Mouse (Mus musculus): ENCODE measurements around the gene Cstf3. TPM values are rescaled to one million over a fixed set of nuclear protein-coding genes. Genes with fewer than 3 reads are reported as not detected.
"Not testable (repeated sequence)": the region's sequence is repeated elsewhere in the genome, so short reads cannot be mapped to it uniquely, and the experiment has no call there.

The Cstf3 gene
- 37.7 and 41.5 TPM in 2 replicates for polyA plus RNA-seq (2012; rRNA removed)

DNA sequence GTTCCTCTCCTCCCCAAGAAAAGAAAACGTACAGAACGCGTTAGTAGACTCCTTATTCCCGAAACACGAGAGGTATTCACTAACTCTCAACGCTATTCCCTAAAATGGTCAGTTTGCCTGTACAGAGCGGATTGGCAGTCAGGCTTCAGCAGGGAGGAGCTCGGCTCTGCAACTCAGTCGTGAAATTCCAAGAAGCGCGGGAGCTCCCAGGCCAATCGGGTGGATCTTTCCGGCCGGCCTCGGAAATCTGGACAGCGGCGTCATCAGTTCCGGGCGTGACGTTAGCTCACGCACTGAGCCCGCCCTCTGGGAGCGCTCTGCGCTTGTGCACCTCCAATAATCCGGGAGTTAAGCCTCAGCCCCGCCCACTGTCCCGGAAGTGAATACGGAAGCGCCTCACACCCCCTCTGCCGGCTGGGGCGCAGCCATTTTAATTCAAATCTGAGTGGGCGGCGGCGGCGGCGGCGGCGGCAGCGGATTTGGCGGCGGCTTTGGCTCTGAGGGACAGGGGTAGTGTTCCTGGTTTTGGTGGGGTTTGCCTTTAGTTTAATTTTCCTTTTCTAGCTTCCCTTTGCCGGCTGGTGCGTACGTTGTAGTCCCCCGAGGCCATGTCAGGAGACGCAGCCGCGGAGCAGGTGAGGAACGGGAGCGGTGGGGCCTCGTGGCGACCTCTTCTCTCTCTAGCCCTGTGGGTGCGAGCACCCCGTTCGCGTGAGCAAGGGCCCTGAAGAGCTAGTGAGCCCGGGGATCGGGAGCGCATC is at the start of gene Cstf3:
Cstf3 (plus strand) TSS at position 456 of the 761 bp plus-strand sequence.
- Histone ChIP-seq H3K27ac (ENCODE audit: insufficient read depth, low read length) (peak within 1 kb of the TSS; percentile 89), H3K4me3 (ENCODE audit: insufficient read depth, low read length) (peak within 1 kb of the TSS; percentile 99), H3K4me1 (ENCODE audit: control insufficient read depth, insufficient read depth, low read length) (peaks cover 5% of the 10 kb centered on the region; the same call in 1 of the 2 replicates)
- TF ChIP-seq CTCF (IDR thresholded peaks at IDR 0.05; ENCODE audit: extremely low read depth, insufficient read depth, low read length) (no peak), POLR2A (IDR thresholded peaks at IDR 0.05; ENCODE audit: extremely low read depth, insufficient read depth, low read length) (peak; percentile 33; the same call in 1 of the 2 replicates)

DNA sequence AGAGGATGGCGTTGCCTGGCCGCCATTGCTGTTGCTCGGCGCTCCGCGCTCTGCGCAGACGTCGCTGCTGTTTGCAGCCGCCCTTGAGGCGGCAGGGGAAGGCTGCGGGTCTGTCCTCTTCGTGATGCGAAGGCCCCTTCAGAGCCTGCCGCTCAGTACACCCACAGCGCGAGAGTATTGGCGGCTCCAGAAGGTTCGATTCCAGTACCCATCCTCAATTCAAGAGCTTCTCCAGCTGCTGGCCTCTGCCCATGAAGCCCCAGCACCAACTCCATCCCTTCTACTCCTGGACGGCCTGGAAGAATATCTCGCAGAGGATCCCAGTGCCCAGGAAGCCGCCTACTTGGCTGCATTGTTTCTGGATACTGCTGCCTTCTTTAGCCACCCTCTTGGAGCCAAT is 33.6 kb upstream of the Cstf3 start:
- not testable (repeated sequence) for H3K4me1 ChIP-seq (ENCODE audit: control insufficient read depth, insufficient read depth, low read length); H3K27ac ChIP-seq (ENCODE audit: insufficient read depth, low read length); H3K4me3 ChIP-seq (ENCODE audit: insufficient read depth, low read length)

DNA sequence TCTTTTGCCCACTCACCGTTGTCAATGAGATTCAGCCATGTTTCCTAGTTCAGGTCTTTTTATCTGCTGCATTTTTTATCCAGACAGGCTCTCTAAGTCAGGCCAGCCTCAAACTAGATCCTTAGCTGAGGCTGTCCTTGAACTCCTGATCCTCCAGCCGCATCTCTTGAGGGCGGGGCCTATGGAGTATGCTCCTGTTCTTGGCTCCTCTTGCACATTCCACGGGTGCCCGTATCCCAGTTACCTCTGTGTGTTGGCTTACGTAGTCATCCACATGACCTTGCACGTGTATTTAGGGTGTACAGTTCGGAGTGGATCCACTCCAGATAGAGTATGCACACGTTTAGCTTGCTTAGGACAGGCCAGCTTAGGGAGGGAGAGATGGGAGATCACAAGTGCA is 32.6 kb upstream of the Cstf3 start:
- TF ChIP-seq POLR2A (IDR thresholded peaks at IDR 0.05; ENCODE audit: extremely low read depth, insufficient read depth, low read length) (no peak), CTCF (IDR thresholded peaks at IDR 0.05; ENCODE audit: extremely low read depth, insufficient read depth, low read length) (no peak)
- Histone ChIP-seq H3K4me1 (ENCODE audit: control insufficient read depth, insufficient read depth, low read length) (peaks cover 1% of the 10 kb centered on the region; the same call in 1 of the 2 replicates), H3K27ac (ENCODE audit: insufficient read depth, low read length) (no peak overlapping the region), H3K4me3 (ENCODE audit: insufficient read depth, low read length) (no peak overlapping the region)

DNA sequence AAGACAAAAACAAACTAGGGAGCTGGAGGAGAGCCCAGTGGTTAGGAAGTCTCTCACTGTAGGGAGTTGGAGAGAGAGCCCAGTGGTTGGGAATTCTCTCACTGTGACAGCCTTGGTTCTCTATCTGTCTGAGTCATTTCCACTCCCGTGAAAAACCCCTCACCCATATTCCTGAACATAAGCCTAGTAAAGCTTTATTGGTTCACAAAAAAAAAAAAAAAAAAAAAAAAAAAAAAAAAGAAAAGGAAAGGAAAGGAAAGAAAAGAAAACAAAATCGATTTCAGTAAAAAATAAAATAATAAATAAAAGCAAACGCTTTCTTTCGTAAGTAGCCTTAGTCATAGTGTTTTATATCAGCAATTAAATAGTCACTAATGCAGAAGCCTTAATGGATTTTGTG is 32.0 kb upstream of the Cstf3 start:
- Histone ChIP-seq H3K4me1 (ENCODE audit: control insufficient read depth, insufficient read depth, low read length) (peaks cover 1% of the 10 kb centered on the region; the same call in 1 of the 2 replicates), H3K27ac (ENCODE audit: insufficient read depth, low read length) (no peak overlapping the region), H3K4me3 (ENCODE audit: insufficient read depth, low read length) (no peak overlapping the region)
- no peak for TF ChIP-seq CTCF (IDR thresholded peaks at IDR 0.05; ENCODE audit: extremely low read depth, insufficient read depth, low read length)
- no peak for TF ChIP-seq POLR2A (IDR thresholded peaks at IDR 0.05; ENCODE audit: extremely low read depth, insufficient read depth, low read length)

DNA sequence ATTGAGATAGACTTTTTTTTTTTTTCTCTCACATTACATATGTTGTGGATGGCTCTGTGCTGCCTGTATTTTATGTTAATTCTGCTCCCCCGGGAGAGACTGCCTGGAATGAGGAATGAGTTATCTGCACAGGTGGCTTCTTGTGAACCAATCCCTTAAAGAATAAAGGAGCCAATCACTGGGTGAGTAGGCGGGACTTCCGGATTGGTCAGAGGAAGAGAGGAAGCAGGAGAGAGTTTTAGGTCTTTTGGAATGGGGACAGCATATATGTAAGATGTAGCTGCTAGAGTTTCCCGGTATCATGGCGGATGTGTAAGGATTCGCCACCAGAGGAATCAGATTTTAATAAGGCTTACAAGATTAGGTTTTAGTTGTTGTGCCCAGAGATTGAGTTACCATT is 31.4 kb upstream of the Cstf3 start:
- TF ChIP-seq CTCF (IDR thresholded peaks at IDR 0.05; ENCODE audit: extremely low read depth, insufficient read depth, low read length) (no peak), POLR2A (IDR thresholded peaks at IDR 0.05; ENCODE audit: extremely low read depth, insufficient read depth, low read length) (no peak)
- Histone ChIP-seq H3K27ac (ENCODE audit: insufficient read depth, low read length) (no peak overlapping the region), H3K4me3 (ENCODE audit: insufficient read depth, low read length) (no peak overlapping the region), H3K4me1 (ENCODE audit: control insufficient read depth, insufficient read depth, low read length) (peaks cover 1% of the 10 kb centered on the region; the same call in 1 of the 2 replicates)

DNA sequence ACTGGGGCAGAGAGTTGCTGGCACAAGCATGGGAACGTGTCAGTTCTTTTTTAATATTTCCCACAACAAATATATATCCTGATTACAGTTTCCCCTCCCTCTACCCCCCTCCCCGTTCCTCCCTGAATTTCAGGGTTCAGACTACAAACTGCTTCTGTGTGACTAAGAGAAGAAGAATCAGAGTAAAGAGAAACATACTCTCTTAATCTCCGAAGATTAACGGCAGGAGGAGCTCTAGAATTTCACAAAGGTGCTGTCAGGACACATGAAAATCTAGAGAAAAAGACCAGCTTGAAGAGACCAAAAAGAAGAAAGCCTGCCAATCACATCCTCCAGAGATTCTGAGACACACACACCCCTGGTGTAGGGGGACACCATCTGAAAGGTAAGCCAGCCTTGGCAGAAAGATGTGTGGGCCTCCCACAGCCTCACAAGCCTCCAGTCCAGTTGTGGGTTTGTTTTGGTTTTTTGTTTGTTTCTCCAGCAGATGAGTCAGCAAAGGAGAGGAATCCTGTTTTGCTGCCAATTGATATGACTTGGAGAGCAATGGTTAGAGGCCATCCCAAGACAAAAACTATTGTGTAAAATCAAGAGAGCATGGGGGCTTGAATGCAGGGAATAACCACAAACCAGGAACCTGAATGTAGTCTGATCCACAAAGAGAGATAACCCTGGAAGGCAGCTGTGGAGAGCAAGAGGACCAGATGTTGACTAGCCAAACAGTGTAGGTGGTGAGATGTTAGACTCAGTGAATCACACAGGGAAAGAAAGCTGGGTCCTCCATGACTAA is 30.5 kb upstream of the Cstf3 start:
- Histone ChIP-seq H3K27ac (ENCODE audit: insufficient read depth, low read length) (no peak overlapping the region), H3K4me3 (ENCODE audit: insufficient read depth, low read length) (no peak overlapping the region), H3K4me1 (ENCODE audit: control insufficient read depth, insufficient read depth, low read length) (peaks cover 1% of the 10 kb centered on the region; the same call in 1 of the 2 replicates)
- no peak for TF ChIP-seq CTCF (IDR thresholded peaks at IDR 0.05; ENCODE audit: extremely low read depth, insufficient read depth, low read length)
- TF ChIP-seq POLR2A (IDR thresholded peaks at IDR 0.05; ENCODE audit: extremely low read depth, insufficient read depth, low read length), result no peak

DNA sequence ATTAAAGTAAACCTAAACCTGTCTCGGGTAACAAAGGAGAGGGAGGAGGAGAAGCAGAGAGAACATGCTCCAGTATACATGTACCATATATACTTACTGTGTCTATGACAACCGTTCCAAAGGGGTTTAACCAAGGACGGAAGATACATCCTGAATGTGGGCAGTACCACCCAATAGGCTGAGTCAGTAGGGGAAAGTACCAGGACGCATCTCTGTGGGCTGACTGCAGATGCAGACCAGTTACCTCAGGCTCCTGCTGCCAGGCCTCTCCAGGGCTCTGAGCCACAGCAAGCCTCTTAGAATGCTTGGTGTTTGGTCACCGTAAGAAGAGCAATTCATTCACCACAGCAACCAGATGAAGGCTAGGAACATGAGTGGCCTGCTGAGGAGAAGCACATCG is 28.9 kb upstream of the Cstf3 start:
- H3K27ac ChIP-seq (ENCODE audit: insufficient read depth, low read length), result no peak overlapping the region

DNA sequence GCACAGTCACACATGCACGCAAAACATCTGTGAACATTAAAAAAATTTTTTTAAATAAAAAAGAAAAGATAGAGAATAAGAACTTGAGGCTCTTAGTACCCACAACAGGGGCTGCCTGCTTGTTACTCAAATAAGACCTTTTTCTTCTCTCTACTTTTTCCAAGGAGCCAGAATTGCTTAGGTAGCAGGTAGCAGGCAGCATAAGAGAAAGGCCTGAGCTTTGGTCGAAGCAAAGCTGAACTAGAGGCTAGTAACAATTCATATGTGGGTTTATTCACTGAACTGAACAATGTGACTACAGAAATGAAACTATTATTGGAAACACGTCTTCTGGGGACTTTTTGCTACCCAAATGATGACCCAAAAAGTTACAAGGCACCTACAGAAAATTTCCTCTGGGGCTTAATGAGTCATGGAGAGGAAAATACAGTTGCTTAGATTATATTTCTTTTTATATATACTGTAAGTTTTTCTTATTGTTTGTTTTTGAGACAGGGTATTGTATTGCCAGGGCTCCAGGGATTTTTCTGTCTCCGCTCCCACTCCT is 28.3 kb upstream of the Cstf3 start:
- H3K4me1 ChIP-seq (ENCODE audit: control insufficient read depth, insufficient read depth, low read length), result peaks cover 1% of the 10 kb centered on the region; the same call in 1 of the 2 replicates
- TF ChIP-seq POLR2A (IDR thresholded peaks at IDR 0.05; ENCODE audit: extremely low read depth, insufficient read depth, low read length), result no peak
- TF ChIP-seq CTCF (IDR thresholded peaks at IDR 0.05; ENCODE audit: extremely low read depth, insufficient read depth, low read length), result no peak
- no peak overlapping the region for H3K4me3 ChIP-seq (ENCODE audit: insufficient read depth, low read length)
- no peak overlapping the region for H3K27ac ChIP-seq (ENCODE audit: insufficient read depth, low read length)

More for the DNA sequence above, 28.9 kb upstream of the Cstf3 start:
- no peak for TF ChIP-seq CTCF (IDR thresholded peaks at IDR 0.05; ENCODE audit: extremely low read depth, insufficient read depth, low read length)
- TF ChIP-seq POLR2A (IDR thresholded peaks at IDR 0.05; ENCODE audit: extremely low read depth, insufficient read depth, low read length), result no peak
- H3K4me3 ChIP-seq (ENCODE audit: insufficient read depth, low read length), result no peak overlapping the region
- peaks cover 1% of the 10 kb centered on the region; the same call in 1 of the 2 replicates for H3K4me1 ChIP-seq (ENCODE audit: control insufficient read depth, insufficient read depth, low read length)

DNA sequence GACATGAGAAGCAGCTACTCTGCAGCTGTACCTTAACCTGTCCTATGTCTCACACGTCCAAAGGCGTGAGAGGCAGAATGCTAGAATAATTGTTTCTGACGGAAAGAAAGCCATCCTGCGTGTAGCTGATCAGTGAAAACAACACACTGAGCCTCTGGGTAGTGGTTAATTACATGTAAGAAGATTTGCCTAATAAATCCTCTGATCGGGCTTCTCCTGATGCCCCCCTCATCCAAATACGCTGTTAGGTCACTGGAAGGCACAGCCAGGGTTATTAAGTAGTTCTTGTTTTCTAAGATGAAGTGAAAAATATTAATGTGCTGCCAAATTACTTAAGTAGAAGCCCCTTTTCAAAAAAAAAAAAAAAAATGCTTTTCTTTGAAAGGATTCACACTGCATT is 18.3 kb upstream of the Cstf3 start:
- no peak overlapping the region for H3K4me3 ChIP-seq (ENCODE audit: insufficient read depth, low read length)
- H3K27ac ChIP-seq (ENCODE audit: insufficient read depth, low read length), result no peak overlapping the region
- TF ChIP-seq POLR2A (IDR thresholded peaks at IDR 0.05; ENCODE audit: extremely low read depth, insufficient read depth, low read length) (no peak), CTCF (IDR thresholded peaks at IDR 0.05; ENCODE audit: extremely low read depth, insufficient read depth, low read length) (no peak)
- H3K4me1 ChIP-seq (ENCODE audit: control insufficient read depth, insufficient read depth, low read length), result peaks cover 1% of the 10 kb centered on the region; the same call in 1 of the 2 replicates

All from cortical plate, adult 2 months (tissue).